Mouse (Mus musculus): ENCODE data around the gene Gal3st3. TPM values are rescaled to one million over a fixed set of nuclear protein-coding genes. Genes with fewer than 3 reads are reported as not detected.

The Gal3st3 gene
- polyA plus RNA-seq, 1 experiment from 2014 or later: 17.2 TPM

DNA sequence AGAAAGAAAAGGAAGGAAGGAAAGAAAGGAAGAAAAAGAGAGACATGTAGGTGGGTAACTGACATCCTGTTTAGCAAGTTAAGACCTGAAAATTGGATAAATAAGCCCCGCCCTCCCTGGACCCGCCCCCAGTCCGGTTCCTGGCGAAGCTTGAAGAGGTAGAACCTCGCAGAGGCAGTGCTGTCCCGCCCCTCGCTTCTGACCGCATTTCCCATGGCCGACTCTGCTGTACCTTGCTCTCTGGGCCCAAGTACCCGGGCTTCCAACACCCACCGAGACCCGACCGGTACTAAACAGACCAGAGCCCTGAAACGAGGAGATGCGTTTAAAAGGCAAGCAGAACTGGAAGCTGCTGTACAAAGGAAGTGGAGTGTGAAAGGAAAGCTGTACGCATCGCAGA is 25.7 kb downstream of the Gal3st3 start:
- no peak overlapping the region for H3K4me2 ChIP-seq (ENCODE audit: low read depth, low read length, severe bottlenecking)
- H3K4me1 ChIP-seq (replicated peaks; ENCODE audit: control insufficient read depth, insufficient read depth, low read length): no peaks in the 10 kb centered on the region
- ATAC-seq (replicated peaks; ENCODE audit: low FRiP score): no peak
- DNase-seq (ENCODE audit: low spot score): no peak
- H3K4me3 ChIP-seq (ENCODE audit: low read depth, low read length): no peak overlapping the region
- no peaks in the 10 kb centered on the region for H3K36me3 ChIP-seq (ENCODE audit: control insufficient read depth, insufficient read depth, low read length)
- H3K27ac ChIP-seq (ENCODE audit: low read depth, low read length): no peak overlapping the region
- no peak overlapping the region for H3K9ac ChIP-seq (ENCODE audit: low read length)
- H3K9me3 ChIP-seq (ENCODE audit: control insufficient read depth, low read length): no peaks in the 10 kb centered on the region
- no peaks in the 10 kb centered on the region for H3K27me3 ChIP-seq (ENCODE audit: control insufficient read depth, insufficient read depth, low read length)
- 66% methylated on average over 17 of the region's 17 CpGs for WGBS

DNA sequence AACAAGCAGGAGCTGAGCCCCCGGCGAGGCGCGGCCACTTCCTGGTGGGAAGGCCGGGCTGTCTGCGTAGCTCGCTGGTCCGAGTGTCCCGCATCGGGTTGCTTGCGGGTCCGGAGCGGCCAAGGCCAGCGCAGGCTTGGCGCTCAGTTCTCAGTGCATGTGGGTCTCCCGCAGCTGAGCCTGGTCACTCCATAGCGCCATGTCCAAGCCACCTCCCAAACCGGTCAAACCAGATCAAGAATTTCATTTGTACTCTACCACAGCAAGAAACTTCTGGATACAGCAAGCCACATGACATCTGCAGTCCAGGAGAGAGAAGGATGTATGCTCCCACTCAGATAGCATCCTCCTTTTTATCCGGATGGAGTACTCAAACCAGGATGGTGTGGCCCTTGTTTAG is 29.8 kb downstream of the Gal3st3 start:
- Histone ChIP-seq H3K4me1 (replicated peaks; ENCODE audit: control insufficient read depth, insufficient read depth, low read length) (no peaks in the 10 kb centered on the region), H3K9me3 (ENCODE audit: control insufficient read depth, low read length) (no peaks in the 10 kb centered on the region), H3K27me3 (ENCODE audit: control insufficient read depth, insufficient read depth, low read length) (no peaks in the 10 kb centered on the region), H3K4me2 (ENCODE audit: low read depth, low read length, severe bottlenecking) (no peak overlapping the region), H3K36me3 (ENCODE audit: control insufficient read depth, insufficient read depth, low read length) (no peaks in the 10 kb centered on the region), H3K27ac (ENCODE audit: low read depth, low read length) (no peak overlapping the region), H3K9ac (ENCODE audit: low read length) (no peak overlapping the region), H3K4me3 (ENCODE audit: low read depth, low read length) (no peak overlapping the region)
- 83% methylated on average over 19 of the region's 19 CpGs for WGBS
- DNase-seq (ENCODE audit: low spot score) (no peak), ATAC-seq (replicated peaks; ENCODE audit: low FRiP score) (no peak)

DNA sequence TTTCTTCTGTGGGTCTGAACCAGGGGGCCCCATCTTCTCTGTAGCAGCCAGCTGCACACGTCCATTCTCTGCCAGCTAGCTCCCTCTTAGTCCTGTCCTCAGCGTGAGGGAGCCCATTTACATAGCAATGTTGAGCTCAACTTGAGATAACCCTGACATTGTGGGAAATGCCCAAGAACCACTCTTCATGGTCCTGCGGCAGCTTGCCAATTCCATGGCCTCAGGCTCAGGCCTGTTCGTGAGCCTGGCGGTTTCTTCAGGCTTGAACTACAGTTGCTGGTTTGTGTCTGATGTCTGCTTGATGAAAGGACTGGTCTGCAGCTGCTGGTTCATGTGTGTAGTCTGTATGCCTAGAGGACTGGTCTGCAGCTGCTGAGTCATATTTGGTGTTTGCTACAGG is 36.6 kb downstream of the Gal3st3 start:
- no peak for DNase-seq (ENCODE audit: low spot score)
- H3K27ac ChIP-seq (ENCODE audit: low read depth, low read length): no peak overlapping the region
- 83% methylated on average over 5 of the region's 5 CpGs for whole genome bisulfite sequencing

DNA sequence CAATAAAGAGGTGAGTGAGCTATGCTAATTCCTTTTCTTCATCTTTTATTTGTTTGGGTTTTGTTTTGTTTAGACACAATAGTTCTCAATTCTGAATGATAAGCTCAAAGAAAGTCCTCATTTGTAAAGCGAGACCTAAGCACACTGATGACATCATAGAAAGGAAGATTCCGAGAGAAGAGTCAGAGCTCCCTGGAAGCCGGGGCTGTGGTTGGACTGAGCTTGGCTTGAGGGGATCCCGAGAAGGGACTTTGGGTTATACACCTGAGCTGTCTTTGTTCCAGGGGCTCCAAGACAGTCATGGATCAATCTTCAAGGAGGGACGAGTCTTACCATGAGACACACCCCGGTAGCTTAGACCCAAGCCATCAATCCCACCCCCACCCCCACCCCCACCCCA is 37.3 kb downstream of the Gal3st3 start, which contains the start of gene Catsper1:
Gene Catsper1, plus strand, starts transcription at position 301 of the 400 bp plus-strand sequence.
- no peak for ATAC-seq (replicated peaks; ENCODE audit: low FRiP score)
- Histone ChIP-seq H3K4me2 (ENCODE audit: low read depth, low read length, severe bottlenecking) (no peak within 1 kb of the TSS), H3K4me3 (ENCODE audit: low read depth, low read length) (no peak within 1 kb of the TSS), H3K9ac (ENCODE audit: low read length) (no peak within 1 kb of the TSS), H3K36me3 (ENCODE audit: control insufficient read depth, insufficient read depth, low read length) (no peaks in the 10 kb centered on the region), H3K27me3 (ENCODE audit: control insufficient read depth, insufficient read depth, low read length) (no peaks in the 10 kb centered on the region), H3K4me1 (replicated peaks; ENCODE audit: control insufficient read depth, insufficient read depth, low read length) (no peaks in the 10 kb centered on the region), H3K27ac (ENCODE audit: low read depth, low read length) (no peak within 1 kb of the TSS), H3K9me3 (ENCODE audit: control insufficient read depth, low read length) (no peaks in the 10 kb centered on the region)
- no peak for DNase-seq (ENCODE audit: low spot score)
- 92% methylated on average over 6 of the region's 6 CpGs for WGBS

More for the DNA sequence above, 36.6 kb downstream of the Gal3st3 start:
- Histone ChIP-seq H3K36me3 (ENCODE audit: control insufficient read depth, insufficient read depth, low read length) (no peaks in the 10 kb centered on the region), H3K9me3 (ENCODE audit: control insufficient read depth, low read length) (no peaks in the 10 kb centered on the region), H3K4me1 (replicated peaks; ENCODE audit: control insufficient read depth, insufficient read depth, low read length) (no peaks in the 10 kb centered on the region), H3K9ac (ENCODE audit: low read length) (no peak overlapping the region), H3K27me3 (ENCODE audit: control insufficient read depth, insufficient read depth, low read length) (no peaks in the 10 kb centered on the region), H3K4me3 (ENCODE audit: low read depth, low read length) (no peak overlapping the region), H3K4me2 (ENCODE audit: low read depth, low read length, severe bottlenecking) (no peak overlapping the region)
- no peak for ATAC-seq (replicated peaks; ENCODE audit: low FRiP score)

DNA sequence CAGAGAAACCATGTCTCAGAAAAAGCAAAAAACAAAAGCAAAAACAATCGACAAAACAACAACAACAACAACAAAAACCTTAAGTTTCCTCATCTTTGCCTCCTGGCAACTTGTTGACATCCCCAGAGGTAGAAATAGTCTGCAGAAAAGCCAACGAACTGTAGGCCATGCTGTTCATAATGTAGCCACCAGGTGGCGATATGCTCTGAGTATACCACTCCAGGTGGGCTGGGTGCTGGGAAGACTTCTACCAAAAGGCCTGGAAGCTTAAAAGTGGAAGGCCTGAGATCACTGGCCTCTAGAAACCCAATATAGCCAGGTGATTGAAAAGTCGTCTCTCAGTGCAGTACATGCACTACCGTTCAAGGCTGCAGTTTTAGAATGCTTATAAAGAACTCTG is 39.8 kb downstream of the Gal3st3 start:
- Histone ChIP-seq H3K4me2 (ENCODE audit: low read depth, low read length, severe bottlenecking) (no peak overlapping the region), H3K27ac (ENCODE audit: low read depth, low read length) (no peak overlapping the region), H3K4me1 (replicated peaks; ENCODE audit: control insufficient read depth, insufficient read depth, low read length) (no peaks in the 10 kb centered on the region), H3K36me3 (ENCODE audit: control insufficient read depth, insufficient read depth, low read length) (no peaks in the 10 kb centered on the region), H3K9ac (ENCODE audit: low read length) (no peak overlapping the region), H3K27me3 (ENCODE audit: control insufficient read depth, insufficient read depth, low read length) (no peaks in the 10 kb centered on the region), H3K4me3 (ENCODE audit: low read depth, low read length) (no peak overlapping the region), H3K9me3 (ENCODE audit: control insufficient read depth, low read length) (no peaks in the 10 kb centered on the region)
- ATAC-seq (replicated peaks; ENCODE audit: low FRiP score) (no peak), DNase-seq (ENCODE audit: low spot score) (peak; percentile 79)
- 18% methylated on average over 5 of the region's 5 CpGs for WGBS

DNA sequence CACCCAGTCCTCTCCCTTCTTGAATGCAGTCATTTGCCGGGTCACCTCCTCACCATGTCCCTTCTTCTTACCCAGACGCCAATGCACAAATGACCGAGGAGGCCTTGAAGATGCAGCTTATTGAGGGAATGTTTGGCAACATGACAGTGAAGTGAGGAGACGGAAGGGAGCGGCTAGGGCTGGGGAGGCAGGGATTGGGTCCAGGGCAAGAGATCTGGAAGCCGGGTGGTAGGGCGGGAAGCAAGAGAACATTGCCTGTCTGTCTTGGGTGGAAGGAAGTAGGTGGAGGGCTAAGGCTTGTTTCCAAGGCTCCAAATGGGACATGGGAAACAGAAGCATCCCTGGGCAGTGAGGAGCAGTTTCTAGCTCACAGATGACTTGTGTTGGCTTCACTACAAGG is 43.2 kb downstream of the Gal3st3 start:
- WGBS: 89% methylated on average over 7 of the region's 7 CpGs
- no peak overlapping the region for H3K9ac ChIP-seq (ENCODE audit: low read length)
- no peak for DNase-seq (ENCODE audit: low spot score)
- no peaks in the 10 kb centered on the region for H3K4me1 ChIP-seq (replicated peaks; ENCODE audit: control insufficient read depth, insufficient read depth, low read length)
- H3K27me3 ChIP-seq (ENCODE audit: control insufficient read depth, insufficient read depth, low read length): no peaks in the 10 kb centered on the region
- no peak overlapping the region for H3K4me3 ChIP-seq (ENCODE audit: low read depth, low read length)
- no peak overlapping the region for H3K27ac ChIP-seq (ENCODE audit: low read depth, low read length)
- no peak overlapping the region for H3K4me2 ChIP-seq (ENCODE audit: low read depth, low read length, severe bottlenecking)
- no peak for ATAC-seq (replicated peaks; ENCODE audit: low FRiP score)
- no peaks in the 10 kb centered on the region for H3K36me3 ChIP-seq (ENCODE audit: control insufficient read depth, insufficient read depth, low read length)
- no peaks in the 10 kb centered on the region for H3K9me3 ChIP-seq (ENCODE audit: control insufficient read depth, low read length)

DNA sequence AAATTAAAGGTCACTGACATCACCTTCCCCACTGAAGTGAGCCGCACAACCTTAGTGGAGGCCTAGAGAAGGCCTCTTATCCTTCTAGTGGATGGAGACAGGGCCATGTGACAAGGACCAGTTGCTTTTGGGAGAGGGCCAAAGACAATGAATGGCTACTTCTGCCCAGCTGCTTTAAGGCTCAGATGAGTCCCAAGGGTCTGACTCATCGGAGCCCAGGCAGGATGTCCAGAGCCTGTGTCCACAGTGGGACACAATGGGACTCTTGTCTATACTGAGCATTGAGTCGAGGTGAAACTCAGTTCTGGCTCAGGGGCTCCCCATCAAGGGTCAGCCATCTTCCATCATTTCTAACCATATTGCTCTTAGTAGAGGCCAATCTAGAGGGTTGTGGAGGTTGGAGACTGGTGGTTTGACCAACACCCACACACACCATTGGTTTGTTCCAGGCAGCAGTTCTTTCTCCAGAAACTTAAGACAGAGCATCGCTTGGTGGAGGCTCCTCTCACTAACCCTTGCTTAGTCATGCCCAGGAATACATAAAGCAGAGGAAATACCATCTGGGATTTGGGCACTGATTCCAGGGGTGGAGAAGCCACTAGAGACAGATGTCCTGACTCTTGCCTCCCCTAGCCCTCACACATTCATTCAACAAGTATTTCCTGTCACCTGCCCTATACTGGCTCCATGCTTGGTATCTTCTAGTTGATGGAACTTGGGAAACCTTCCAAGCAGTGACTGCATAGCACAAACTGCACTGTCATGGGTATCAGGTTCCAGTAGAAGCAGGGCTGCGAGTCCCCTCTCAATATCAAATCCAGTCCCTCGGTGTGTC is 47.4 kb downstream of the Gal3st3 start:
- Histone ChIP-seq H3K4me1 (replicated peaks; ENCODE audit: control insufficient read depth, insufficient read depth, low read length) (peaks cover 2% of the 10 kb centered on the region; the same call in 1 of the 2 replicates), H3K27ac (ENCODE audit: low read depth, low read length) (no peak overlapping the region), H3K9ac (ENCODE audit: low read length) (no peak overlapping the region), H3K9me3 (ENCODE audit: control insufficient read depth, low read length) (no peaks in the 10 kb centered on the region), H3K4me2 (ENCODE audit: low read depth, low read length, severe bottlenecking) (no peak overlapping the region), H3K4me3 (ENCODE audit: low read depth, low read length) (no peak overlapping the region), H3K36me3 (ENCODE audit: control insufficient read depth, insufficient read depth, low read length) (no peaks in the 10 kb centered on the region), H3K27me3 (ENCODE audit: control insufficient read depth, insufficient read depth, low read length) (no peaks in the 10 kb centered on the region)
- WGBS: 79% methylated on average over 6 of the region's 6 CpGs
- ATAC-seq (replicated peaks; ENCODE audit: low FRiP score) (no peak), DNase-seq (ENCODE audit: low spot score) (no peak)

DNA sequence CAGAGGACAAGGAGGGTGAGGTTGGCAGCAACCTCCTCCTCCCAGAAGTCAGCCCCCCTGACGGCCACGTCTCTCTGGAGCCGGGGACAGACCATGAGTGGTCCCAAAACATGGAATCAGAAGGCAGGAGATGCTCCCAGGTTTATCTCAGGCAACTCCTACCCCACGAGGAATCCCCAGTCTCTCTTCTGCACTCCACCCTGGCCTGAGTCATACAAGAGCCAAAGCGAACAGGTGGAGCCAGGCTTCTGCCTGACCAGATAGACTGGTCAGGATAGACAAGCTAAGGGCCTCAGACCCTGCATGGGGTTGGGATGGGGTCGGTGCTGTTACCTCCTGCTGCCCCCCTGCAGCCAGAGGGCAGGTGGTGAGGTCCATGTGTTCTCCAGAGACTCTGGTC is 49.9 kb downstream of the Gal3st3 start:
- Histone ChIP-seq H3K4me1 (replicated peaks; ENCODE audit: control insufficient read depth, insufficient read depth, low read length) (peaks cover 2% of the 10 kb centered on the region; the same call in 1 of the 2 replicates), H3K4me2 (ENCODE audit: low read depth, low read length, severe bottlenecking) (no peak overlapping the region), H3K27ac (ENCODE audit: low read depth, low read length) (no peak overlapping the region), H3K4me3 (ENCODE audit: low read depth, low read length) (no peak overlapping the region), H3K36me3 (ENCODE audit: control insufficient read depth, insufficient read depth, low read length) (no peaks in the 10 kb centered on the region), H3K27me3 (ENCODE audit: control insufficient read depth, insufficient read depth, low read length) (no peaks in the 10 kb centered on the region), H3K9ac (ENCODE audit: low read length) (no peak overlapping the region), H3K9me3 (ENCODE audit: control insufficient read depth, low read length) (no peaks in the 10 kb centered on the region)
- 80% methylated on average over 6 of the region's 6 CpGs for WGBS
- ATAC-seq (replicated peaks; ENCODE audit: low FRiP score) (no peak), DNase-seq (ENCODE audit: low spot score) (no peak)
